22 mouse cellular contexts compared by ENCODE assay signal in genomic region chr15:11004646-11005045, GRCm38 (mm10). TPM values are rescaled to one million over a fixed set of nuclear protein-coding genes. Genes with fewer than 3 reads are reported as not detected.
"Had no signal": no experiment of that assay in that cellular context is flagged by ENCODE, and none has a peak within 500 bp of the region (broad histone marks: within the 10 kb centered on the region; RNA-seq: fewer than 3 reads in every experiment).

No protein-coding gene starts in this region.

- H3K4me3 ChIP-seq: neural tube, embryonic 13.5 days; neural tube, embryonic 15.5 days; stomach, embryonic 15.5 days had no signal

- H3K36me3 ChIP-seq: neural tube, embryonic 13.5 days; neural tube, embryonic 15.5 days; stomach, embryonic 15.5 days had no signal

- H3K27ac ChIP-seq: neural tube, embryonic 13.5 days; neural tube, embryonic 15.5 days; stomach, embryonic 15.5 days; stomach, postnatal 0 days had no signal

- H3K4me1 ChIP-seq: neural tube, embryonic 13.5 days; neural tube, embryonic 15.5 days; stomach, embryonic 15.5 days had no signal

- H3K9ac ChIP-seq: neural tube, embryonic 13.5 days; neural tube, embryonic 15.5 days; stomach, embryonic 15.5 days had no signal

- H3K9me3 ChIP-seq: neural tube, embryonic 13.5 days; neural tube, embryonic 15.5 days; stomach, embryonic 15.5 days had no signal

- H3K4me2 ChIP-seq: neural tube, embryonic 13.5 days; neural tube, embryonic 15.5 days; stomach, embryonic 15.5 days had no signal

- DNase-seq: retina, postnatal 1 day; right cerebral cortex, adult 18-20 months; right cerebral cortex, postnatal 14 days; right cerebral cortex, postnatal 25 days; right cerebral cortex, postnatal 4 days; spleen, adult 18-20 months; thymus, adult 18-20 months; thymus, adult 2 months; thymus, postnatal 14 days; thymus, postnatal 25 days; thymus, postnatal 36 days; thymus, postnatal 4 days had no signal

- H3K27me3 ChIP-seq: neural tube, embryonic 13.5 days; neural tube, embryonic 15.5 days; stomach, embryonic 15.5 days had no signal

RNA-seq across cellular contexts. Expression of gene Slc45a2, which starts 4.1 kb away (rescaled TPM):
- total RNA-seq: neutrophil, adult 5-6 weeks had no signal
- polyA plus RNA-seq: neural tube, embryonic 13.5 days; neural tube, embryonic 15.5 days; small intestine, adult 2 months; stomach, embryonic 14.5 days; stomach, embryonic 16.5 days; stomach, postnatal 0 days; thymus, adult 2 months had no signal

RNA-seq across cellular contexts. Expression of gene Rxfp3, which starts 33.1 kb away (rescaled TPM):
- total RNA-seq: neutrophil, adult 5-6 weeks had no signal
- polyA plus RNA-seq: small intestine, adult 2 months; spleen, adult 2 months; testis, adult 2 months had no signal

RNA-seq across cellular contexts. Expression of gene C1qtnf3, which starts 52.5 kb away (rescaled TPM):
- total RNA-seq: neutrophil, adult 5-6 weeks had no signal
- polyA plus RNA-seq: spleen, adult 2 months had no signal

RNA-seq across cellular contexts. Expression of gene Adamts12, which starts 59.9 kb away (rescaled TPM):
- total RNA-seq: neutrophil, adult 5-6 weeks had no signal
